Mouse (Mus musculus) gonadal fat pad, adult 2 months (tissue): ENCODE data around the gene Gabbr2. TPM values are rescaled to one million over a fixed set of nuclear protein-coding genes. Genes with fewer than 3 reads are reported as not detected.
"Not testable (repeated sequence)": the region's sequence is repeated elsewhere in the genome, so short reads cannot be mapped to it uniquely, and the experiment has no call there.

ENCODE experiments used
- DNase-seq: peaks from one replicate; pipeline ENCODE4 v3.0.0-alpha.2; 2012; ENCODE audit warnings: low read depth
- polyA plus RNA-seq: library from polyadenylated mRNA; depleted of rRNA; stranded (reverse); fragments of >200 nt; gene quantifications from 2 replicates; pipeline ENCODE4 v1.2.3, GENCODE M21; 2012

Gabbr2 gene
- polyA plus RNA-seq, 1 experiment: 0.38 TPM

- no peak for DNase-seq
Measured at GRCm38 (mm10) chr4:46657116-46657515, 334.6 kb downstream of the Gabbr2 start.

DNA sequence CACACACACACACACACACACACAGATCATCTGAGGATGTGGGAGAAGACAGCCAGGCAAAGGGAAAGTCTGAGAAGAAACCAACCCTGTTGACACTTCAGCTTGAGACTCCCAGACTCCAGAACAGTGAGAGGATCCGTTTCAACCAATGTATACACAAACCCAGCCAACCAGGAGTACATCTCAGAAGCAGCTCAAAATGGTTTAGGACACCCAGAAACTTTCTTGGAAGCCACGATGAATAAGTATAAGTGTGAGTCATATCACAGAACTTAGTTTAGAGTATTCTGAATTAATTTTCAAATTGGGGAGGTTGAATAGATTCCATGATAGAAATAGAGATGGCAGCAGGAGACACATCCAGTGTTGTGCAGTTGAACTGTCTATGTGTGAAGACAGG is 335.7 kb downstream of the Gabbr2 start:
- DNase-seq: no peak

DNA sequence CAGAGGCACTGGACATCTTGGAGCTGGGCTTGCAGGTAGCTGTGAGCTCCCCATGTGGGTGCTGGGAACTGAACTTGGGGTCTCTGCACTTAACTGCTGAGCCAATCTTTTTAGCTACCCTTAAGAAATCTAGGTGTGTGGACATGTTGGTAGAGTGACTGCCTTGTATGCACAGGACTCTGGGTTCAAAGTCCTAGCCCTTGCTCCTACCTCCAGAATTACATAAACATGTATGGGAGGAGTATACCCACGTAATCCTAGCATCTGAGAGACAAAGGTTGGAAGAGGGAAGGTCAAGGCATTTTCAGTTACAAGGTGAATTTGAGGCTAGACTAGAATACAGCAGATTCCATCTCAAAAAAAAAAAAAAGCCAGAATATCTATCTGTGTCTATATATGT is 336.4 kb downstream of the Gabbr2 start:
- DNase-seq: no peak

GRCm38 (mm10) chr4:46650086-46650753 is 341.5 kb downstream of the Gabbr2 start, which contains the start of gene Tbc1d2:
TSS of gene Tbc1d2 (minus strand) at chr4:46650209.
- DNase-seq: peak; percentile 55

DNA sequence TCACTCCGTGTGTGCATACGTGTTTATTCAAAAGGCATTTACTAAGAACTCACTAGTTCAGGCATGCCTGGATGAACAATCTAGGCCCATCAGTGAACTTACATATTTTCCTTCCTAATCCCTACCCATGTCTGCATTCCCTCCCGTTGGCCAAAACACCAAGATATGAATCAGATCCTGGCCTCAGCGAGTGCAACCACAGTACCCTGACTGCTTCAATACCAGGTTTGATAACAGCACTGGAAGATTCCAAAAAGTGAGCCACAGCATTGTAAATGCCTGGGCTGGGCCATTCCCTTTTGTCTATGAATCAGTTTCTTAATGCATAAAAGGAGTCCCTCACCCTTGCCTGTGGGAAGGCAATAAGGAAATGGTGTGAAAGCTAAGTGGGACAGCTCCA is 342.5 kb downstream of the Gabbr2 start:
- DNase-seq: no peak

GRCm38 (mm10) chr4:46643676-46644112 is 348.0 kb downstream of the Gabbr2 start:
- no peak for DNase-seq

DNA sequence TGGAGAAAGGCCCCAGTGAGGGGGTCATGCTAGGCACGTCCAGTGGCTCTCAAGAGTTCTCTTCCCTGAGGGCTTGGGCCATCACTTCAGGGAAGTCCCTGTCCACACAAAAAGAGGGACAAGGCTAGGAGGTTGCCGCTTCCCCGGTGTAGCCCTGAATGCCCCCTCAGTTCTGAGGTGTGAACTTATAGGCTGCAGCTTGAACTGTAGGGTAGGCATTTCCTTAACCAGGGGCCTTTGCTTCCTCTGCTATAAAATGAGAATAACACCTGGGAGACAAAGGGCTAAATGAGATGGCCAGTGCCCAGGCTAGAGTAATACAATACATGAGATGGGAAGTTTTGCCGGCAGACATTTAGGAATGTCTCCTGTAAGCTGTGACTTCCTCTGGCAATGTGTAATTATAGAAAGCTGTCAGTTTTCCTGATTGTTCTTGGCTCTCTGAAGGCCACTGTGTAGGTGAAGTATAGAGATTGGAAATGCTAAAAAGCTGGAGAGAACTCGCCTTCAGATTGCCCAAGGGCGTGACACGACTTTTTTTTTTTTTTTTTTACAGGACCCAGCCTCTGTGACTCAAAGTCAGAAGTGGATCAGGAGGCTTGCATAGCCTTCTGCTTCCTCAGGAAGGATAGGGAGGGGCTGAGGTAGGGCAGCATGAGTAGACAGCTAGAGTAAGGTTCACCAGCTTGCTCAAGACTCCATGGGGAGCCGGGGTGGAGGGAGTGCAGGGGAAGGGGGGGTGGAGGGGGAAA is 348.6 kb downstream of the Gabbr2 start:
- DNase-seq: no peak

GRCm38 (mm10) chr4:46641283-46641682 is 350.4 kb downstream of the Gabbr2 start:
- DNase-seq: no peak

DNA sequence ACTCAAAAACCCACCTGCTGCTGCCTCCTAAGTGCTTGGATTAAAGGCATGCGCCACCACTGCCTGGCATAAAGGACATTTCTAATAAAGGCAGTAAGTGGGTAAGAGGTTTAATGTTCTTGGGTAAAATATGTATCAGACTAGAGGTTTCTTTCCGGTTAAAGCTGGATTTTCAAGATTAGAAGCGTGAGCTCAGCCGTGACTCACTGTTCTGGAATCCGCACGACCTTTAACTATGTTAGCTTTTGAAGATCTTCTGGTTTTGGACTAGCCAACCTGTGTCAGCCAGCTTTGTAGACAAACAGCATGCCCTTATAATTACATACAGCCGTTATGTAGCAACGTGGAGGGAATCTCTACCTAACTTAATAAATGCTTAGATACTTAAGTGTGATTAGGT is 351.8 kb downstream of the Gabbr2 start:
- DNase-seq: no peak

GRCm38 (mm10) chr4:46637250-46637649 is 354.4 kb downstream of the Gabbr2 start:
- DNase-seq: not testable (repeated sequence)

DNA sequence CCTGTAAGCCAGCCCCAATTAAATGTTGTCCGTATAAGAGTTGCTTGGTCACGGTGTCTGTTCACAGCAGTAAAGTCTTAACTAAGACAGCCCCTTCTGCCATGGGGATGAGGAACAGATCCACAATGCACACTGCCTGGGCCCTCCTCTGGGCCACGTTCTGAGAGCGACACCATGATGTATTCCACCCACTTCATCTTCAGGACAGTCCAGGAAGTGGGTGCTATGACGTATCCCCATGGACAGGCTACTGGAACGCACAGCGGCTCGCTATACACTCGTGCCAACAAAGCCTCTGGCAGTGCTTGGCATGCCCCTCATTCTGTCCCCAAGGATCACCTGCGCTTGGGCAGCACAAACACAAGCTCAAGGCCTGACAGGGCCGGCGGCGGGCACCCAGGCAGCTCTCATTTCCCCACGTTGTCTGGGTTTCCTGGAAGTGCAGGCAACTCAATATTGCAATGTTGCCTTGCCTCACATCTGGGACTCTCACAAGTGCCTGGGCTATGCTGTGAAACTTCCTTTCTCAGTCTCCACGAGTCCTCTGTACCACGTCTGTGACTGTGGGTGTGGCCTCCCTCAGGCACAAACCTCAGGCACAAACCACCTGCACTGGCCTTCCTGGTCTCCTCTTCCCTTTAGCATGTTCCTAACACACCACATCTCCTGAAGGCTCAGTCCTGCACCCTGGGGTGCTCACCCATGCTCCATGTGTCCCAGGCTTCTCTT is 355.8 kb downstream of the Gabbr2 start:
- DNase-seq: no peak

DNA sequence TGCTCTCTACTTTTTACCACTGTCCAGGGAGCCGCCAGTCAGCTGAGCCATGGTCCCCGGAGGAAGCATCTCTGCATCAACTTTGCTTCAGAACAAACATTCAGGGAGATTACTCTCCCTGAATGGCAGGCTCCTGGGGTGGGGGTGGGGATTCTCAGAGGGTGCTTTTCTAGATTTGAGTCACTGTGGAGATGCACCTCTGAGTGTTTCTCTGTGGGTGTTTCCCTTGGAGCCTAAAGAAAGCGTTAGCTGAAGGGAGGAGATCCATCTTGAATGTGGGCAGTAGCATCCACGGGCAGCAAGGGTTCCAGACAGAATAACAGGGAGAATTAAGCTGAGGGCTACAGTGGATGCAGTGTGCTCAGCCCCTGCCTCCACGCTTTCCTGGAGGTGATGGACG is 356.8 kb downstream of the Gabbr2 start:
- no peak for DNase-seq

DNA sequence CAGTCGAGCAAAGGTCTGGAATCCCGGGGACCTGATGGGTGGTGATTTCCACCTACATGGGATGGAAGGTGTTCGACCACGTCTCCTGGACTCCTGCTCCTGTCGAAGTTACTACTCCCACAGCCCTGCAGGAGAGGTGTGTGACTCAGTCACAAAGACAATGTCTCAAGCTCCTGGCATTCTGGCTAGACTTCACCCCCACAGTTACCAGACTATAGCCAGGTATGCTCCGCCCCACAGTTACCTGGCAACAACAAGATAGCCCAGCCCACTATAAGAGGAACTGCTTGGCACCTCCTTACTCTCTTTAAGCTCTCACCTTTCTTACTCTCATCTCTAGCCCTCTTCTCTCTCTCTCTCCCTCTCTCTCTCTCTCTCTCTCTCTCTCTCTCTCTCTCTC is 358.1 kb downstream of the Gabbr2 start:
- DNase-seq: not testable (repeated sequence)

DNA sequence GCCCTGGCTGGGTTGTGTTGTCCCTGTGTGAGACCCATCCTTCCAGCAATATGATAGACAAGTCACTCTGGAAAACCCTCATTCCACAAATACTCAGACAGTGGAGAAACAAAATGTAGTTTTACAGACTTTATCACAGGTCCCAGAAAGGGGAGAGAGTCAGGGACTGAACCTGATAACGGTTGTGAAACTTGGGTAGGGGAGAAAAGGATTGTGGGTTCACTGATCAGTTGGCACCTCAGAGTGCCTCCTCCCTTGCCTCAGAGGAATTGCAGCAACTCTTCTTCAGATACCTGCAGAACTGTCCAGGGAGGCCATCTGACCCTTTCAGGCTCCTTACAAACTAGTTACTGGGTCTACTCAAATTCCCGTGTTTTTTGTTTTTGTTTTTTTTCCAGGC is 359.2 kb downstream of the Gabbr2 start:
- no peak for DNase-seq

GRCm38 (mm10) chr4:46630390-46630789 is 361.3 kb downstream of the Gabbr2 start:
- DNase-seq: no peak

DNA sequence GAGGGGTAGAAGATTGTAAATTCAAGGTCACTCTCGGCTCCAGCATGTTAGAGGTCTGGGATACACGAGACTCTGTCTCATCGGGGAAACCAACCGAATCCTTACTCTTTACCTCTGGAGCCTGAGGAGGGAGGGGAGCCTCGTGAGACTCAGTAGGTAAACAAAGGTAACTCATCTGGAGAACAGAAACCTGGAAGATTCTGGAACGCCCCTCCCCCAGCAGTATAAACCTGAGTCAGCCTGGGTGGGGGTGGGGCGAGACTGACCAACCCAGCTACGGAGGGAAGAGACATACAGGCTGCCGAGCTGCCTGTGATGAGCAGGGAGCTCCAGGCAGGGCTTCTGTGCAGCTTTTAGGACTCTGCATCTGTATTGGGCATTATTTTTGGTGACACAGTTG is 362.8 kb downstream of the Gabbr2 start:
- no peak for DNase-seq

DNA sequence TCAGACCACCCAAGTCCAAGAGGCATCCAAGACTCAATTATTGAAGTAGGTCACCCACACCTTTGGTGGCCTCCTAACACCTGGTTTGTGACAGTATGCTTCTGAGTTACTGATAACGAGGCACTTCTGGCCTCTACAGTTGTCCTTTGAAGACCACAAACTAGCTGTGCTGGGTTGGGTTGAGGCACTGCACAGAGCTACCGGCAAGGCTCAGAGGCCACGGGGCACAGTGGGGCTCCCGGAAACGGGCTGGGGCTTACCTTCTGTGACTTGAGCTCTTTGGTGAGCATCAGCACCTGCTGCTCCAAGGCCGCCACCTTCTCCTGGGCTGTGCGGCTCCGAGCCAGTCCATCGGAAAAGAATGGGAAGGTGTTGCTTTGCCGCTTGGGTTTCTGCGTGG is 363.6 kb downstream of the Gabbr2 start:
- DNase-seq: no peak

DNA sequence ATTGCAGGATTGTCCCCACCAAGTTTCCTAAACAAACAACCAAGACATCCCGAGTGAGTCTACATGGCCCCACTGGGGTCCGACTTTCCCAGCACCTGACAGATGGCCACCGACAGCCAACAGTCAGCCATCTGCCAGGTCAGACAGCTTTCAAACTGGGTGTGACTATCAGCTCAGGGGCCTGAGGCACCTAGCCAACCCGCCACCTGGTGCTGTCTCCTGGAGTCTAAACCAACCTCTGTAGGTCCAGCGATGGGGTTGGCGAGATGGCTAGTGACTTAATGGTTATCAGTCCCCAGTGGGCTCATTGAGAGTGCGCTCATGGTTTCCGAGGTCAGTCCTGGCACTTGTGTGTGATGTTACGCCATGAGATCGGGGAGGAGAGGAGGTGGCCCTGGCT is 366.6 kb downstream of the Gabbr2 start:
- DNase-seq: no peak

DNA sequence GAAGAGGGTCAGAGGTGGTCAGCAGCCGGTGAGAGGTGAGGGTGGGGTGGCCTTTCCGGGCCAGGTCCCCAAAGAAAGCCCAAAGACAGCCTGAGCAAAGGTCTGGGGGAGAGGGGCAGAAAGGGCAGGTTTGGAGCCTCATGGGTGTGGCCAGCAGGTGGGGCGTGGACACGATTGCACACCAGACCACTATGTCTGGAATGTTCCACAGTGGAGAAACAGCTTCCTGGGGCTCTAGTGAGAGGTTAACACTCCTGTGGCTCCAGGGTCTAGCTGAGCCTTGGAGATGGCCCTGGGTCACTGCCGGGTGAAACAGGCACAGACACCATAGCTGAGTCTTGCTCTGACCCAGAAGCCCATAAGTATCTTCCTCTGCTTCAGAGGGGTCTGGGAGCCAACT is 368.7 kb downstream of the Gabbr2 start:
- DNase-seq: no peak

DNA sequence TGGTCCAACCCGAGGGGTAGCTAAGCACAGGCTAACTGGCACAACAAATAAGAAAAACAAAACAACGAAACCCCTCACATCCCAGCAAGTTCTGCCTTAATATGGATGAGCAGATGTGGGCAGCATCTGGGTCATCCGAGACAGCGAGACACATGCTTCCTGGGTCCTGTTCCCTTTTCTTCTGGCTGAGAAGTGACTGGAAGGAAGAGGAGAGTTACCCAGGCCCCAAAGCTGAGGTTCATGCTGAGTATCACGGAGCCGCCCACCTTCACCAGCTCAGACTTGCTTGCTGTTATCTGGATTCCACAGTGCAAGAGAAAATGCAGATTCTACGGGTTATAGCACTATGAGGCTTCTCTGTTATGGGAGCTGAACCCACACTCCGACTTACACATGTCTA is 370.7 kb downstream of the Gabbr2 start:
- no peak for DNase-seq

GRCm38 (mm10) chr4:46620330-46620729 is 371.3 kb downstream of the Gabbr2 start:
- DNase-seq: no peak

- DNase-seq: no peak
Measured at GRCm38 (mm10) chr4:46618196-46618817, 373.4 kb downstream of the Gabbr2 start.
